Mouse (Mus musculus): ENCODE measurements around the gene Itgb2.

Itgb2 gene

DNA sequence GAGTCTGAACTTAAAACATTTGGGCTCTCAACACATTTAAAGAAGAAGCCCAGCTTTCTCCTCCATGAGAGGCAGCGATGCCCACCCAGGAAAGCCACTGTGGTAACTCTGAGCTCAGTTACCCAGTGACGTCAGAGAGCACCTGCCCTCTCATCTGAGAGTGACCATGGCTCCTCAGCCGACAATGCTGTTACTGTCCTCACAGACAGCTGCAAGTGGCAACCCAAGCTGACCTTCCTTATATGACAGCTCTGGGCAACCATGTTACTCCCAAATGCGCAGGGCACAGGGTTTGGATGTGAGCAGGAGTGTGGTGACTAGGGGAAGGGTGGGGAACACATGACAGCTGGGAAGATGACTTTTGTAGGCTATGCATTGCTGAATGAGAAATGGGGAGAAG, 23.2 kb downstream of the Itgb2 start:
- DNase-seq, result no peak

DNA sequence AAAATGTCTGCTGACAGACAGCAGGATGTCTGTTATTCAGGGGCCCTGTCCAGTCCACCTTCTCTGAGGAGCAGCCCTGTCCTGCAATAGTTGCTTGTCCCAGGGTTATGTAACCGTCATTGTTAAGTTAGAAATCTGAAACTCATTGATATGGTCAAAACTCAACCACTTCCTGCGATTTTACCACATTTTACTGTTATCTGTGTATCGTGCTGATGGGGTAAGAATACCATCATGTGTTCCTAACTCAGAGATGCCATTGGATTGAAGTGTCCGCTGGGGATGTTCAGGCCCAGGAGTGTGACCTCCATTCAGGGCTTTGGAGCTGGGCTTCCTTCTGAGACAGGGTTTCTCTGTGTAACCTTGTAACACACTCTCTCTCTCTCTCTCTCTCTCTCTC, 24.9 kb downstream of the Itgb2 start:
- DNase-seq, result no peak

DNA sequence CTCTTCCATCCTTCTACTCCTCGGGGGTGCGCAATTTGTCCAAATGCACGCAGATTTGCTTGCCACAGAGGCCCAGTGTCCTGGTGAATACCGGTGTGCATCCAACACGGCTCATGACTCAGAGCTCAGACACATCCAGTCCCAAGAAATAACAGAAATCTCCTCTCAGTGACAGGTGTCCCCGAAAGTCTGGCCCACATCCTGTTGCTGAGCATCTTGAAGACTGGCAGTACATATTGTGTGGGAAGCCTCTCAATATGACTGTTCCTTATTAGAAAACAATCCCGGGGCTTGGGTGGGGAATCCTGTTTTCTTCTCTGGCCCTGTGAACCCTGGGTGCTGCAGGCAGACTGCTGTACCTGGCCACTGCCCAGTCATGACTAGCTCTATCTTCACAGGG, 26.6 kb downstream of the Itgb2 start:
- no peak for DNase-seq

GRCm38 (mm10) chr10:77557641-77558040, 27.6 kb downstream of the Itgb2 start:
- no peak for DNase-seq

DNA sequence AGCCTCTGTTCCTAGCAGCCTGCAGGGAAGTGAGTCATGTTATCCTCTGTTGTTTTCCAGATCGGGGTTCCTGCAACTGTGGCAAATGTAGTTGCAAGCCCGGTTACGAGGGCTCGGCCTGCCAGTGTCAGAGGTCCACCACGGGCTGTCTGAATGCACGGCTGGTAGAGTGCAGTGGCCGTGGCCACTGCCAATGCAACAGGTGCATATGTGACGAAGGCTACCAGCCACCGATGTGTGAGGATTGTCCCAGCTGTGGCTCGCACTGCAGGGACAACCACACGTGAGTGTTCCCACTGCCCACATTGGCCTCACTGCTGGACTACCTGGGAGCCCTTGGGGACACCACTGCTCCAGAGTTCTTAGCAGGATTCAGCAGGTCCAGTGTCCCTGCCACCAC, 30.0 kb downstream of the Itgb2 start:
- no peak for DNase-seq

GRCm38 (mm10) chr10:77560830-77561229, 30.8 kb downstream of the Itgb2 start:
- no peak for DNase-seq

DNA sequence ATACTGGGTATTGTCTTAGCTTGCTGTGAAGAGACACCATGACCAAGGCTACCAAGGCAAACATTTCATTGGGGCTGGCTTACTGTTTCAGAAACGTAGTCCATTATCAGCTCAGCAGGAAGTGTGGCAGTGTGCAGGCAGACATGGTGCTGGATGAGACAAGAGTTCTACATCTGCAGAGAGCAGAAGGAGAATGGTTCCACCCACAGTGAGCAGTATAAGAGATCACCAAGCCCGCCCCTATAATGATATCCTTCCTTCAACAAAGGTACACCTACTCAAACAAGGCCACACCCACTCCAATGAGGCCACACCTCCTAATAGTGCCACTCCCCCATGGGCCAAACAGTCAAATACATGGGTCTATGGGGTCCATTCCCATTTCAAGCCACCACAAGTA, 31.5 kb downstream of the Itgb2 start:
- DNase-seq, result no peak

DNA sequence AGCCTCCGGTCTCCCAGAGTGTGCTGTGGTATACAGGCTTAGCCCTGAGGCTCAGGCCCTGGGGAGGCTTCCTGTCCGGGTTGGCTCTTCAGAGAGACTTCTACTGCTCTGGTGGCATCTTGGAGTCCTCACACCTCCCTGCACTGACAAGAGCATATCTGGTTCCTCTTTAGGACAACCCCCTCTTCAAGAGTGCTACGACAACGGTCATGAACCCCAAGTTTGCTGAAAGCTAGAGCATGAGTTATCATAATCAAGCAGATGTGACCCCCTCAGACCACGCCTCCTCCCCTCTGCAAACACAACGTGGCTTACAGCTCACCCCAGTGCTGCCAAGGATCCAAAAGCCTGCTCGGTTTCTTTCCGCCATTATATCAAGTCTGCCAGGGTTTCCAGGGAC, 35.0 kb downstream of the Itgb2 start:
- no peak for DNase-seq

DNA sequence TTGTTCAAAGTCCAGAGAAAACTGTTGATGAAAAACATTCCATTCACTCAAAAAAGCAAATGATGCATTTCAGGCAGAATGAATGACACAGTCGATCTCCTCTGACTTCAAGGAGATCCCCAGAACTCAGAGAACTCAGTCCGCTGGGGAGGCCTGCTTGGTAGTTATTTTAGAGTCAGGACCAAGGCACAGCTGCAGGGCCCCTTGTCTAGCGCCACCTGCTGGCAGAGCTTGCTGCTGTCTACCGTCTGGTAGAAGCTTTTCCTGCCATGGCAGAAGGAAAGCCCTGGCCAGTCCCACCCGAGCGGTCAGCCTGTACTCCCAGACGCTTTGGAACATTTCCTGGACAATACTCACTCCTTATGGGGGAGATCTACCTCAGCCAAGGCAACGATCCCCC, 36.6 kb downstream of the Itgb2 start:
- DNase-seq, result peak; percentile 85

DNA sequence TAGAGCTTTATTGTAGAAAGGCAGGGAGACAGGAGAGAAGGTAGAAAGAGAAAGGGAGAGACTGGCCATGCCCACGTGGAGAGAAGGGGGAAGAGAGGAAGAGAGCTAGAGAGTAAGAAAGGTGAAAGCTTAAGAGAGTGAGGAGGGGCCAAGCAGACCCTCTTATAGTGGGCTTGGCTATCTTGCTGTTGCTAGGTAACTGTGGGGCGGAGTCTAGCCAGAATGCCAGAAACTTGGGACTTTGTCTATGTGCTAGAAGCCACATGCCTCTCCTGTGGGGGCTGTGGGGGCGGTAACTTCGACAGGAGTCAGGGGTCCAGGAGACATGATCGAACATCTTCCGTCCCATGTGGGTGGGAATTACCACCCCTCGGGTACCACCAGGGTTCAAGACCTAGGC, 39.4 kb downstream of the Itgb2 start:
- DNase-seq, result no peak

DNA sequence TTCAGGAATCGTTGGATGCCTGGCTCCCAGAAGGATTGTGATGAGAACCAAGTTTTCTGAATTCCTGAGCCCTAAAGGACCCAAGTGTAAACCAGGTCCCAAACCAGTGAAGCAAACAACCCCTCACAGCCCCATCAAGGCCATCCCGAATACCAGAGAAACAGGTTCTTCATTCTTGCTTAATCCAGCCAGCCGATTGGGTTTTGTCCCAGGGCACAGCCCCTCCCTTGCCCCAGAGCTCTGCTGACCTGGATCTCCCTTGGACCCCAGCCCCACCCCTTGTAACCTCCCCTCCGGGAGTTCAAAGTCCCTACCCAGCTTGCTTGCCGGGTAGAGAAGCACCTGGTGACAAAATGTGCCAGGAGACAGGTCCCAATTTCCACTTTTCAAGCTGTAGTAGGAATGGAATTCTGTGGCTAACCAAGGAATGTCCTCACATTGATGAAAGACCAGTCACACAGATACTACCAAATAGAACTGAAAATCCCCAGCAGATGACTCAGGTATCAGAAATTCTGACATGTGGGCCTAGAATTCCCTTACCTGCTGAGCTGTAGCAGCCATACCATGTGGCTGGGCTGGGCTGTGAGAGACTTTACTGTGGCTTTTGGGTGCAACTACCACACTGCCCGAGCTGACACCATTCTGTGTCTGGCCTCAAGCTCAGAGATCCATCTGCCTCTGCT, 40.1 kb downstream of the Itgb2 start:
- peak; percentile 65 for DNase-seq

DNA sequence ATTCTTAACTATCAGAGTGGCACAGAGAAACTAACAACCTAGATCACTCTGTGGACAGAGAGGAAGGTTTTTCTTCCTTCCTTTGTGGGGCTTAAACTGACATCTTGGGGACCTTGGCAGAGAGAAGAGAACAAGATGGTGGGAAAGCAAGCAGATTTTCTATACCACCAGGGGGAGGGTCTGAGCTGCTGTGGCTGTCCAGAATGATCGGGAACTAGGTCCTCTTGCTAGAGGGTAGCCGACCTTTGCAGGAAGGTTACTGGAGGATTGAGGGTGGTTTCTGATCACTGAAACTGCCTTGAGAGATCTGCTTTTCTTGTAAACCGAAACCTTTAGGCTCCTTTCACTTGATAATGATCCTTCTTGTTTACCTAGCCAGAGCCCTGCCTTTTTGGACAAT, 42.2 kb downstream of the Itgb2 start:
- no peak for DNase-seq

DNA sequence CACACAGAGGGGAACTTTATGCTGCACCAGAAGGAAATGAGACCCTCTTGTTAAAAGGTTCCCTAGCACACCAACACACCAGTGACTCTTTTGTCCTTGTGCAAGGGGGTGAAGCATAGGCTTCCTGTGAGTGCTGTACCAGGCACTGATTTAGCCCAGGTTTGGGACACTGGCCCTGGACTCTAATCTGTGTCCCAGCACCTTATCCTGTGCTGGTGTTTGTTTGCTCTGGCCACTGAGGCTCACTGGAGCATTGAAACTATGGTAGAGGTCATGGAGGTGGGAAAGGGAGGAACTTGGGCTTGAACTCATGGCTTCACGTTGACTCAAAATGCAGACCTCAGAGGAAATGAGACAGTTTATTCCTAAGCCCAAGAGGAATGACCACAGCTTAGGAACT, 43.1 kb downstream of the Itgb2 start:
- DNase-seq, result no peak

DNA sequence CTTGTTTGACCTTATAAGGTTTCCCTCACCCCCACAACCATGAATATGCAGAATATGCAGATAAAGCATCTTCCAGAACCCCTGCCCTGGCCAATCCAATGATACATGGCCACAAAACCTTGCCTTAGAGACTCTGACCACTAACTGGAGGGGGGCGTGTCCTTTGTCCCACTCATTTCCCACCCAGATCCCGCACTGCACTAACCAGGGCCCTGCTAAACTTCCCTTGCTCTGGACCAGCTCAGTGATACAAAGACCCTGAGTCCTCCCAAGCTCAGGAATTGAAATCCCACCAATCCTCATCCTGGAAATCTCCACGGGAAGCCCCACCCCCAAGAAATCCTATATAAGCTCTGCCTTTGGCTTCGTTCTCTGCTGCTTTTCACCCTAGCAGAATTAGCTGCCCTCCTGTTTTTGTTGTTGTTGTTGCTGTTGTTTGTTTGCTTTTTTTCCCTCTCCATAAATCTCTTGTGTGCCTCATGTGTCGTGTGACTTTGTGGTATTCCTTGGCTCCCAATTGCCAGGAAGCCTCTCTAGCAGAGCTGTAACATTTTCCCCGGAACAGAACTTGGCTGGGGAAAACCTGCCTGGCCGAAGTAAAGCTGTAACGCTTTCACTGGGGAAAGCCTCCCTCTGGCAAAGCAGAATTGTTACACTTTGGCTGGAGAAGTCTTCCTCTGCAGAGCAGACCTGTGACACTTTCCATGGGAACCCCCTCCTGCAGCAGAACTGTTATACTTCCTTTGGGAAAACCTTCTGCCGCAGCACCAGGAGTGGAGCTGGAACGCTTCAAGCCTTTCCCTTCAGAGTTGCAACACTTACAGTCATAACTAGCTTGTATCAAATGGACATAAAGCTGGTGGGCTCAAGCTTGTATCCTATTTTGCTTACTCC, 50.2 kb downstream of the Itgb2 start:
- DNase-seq, result no peak

DNA sequence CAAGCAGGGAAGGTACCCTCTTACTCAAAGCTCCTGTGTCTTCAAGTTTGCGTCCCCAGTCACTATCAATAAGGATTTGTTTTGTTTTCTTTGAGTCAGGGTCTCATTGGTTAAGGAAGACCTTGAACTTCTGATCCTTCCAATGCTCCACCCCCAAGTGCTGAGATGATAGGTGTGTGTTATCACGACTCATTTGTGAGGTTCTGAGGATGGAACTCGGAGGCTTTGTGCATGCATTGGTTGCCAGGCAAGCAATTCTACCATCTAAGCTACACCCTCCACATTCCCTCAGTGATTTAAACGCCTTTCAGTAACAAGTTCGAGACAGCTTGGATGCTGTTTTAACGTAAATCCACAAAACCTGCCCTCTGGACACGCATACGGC, 51.0 kb downstream of the Itgb2 start:
- no peak for DNase-seq

GRCm38 (mm10) chr10:77581408-77582284, 51.6 kb downstream of the Itgb2 start, which contains the start of gene Pttg1ip:
Pttg1ip (plus strand) TSS chr10:77581720.
- DNase-seq, result peak; percentile 98

- DNase-seq, result no peak
Measured at GRCm38 (mm10) chr10:77582285-77582618, 52.2 kb downstream of the Itgb2 start.

DNA sequence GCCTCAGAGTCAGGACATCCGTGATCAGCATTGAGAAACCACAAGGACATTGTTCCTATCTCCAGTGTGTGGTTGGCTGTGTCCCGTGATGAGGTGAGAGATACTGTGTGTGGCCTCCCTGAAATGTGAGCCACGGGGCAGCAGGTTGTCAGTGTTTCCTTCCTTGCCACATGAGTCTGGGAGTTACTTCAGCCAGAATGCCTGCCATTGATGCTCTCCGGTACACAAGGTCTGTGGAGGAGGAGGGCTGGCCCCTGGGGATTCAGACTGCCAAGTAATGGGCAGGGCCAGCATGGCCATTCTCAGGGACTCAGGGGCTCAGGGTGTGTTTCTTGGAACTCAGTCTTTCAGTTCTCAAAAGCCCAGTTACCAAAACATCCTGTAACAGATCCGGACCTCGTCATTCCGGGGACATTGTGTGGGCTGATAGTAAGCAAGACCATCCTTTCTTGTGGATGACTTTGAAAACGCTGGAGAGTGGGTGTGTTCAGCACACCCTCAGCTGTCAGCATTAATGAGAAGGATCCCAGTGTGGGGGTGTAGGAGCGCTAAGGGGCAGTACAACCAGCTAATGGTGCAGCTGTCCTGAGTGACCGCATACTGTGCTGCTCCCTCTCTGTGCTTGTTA, 53.9 kb downstream of the Itgb2 start:
- peak; percentile 61 for DNase-seq

GRCm38 (mm10) chr10:77586637-77587036, 56.6 kb downstream of the Itgb2 start:
- no peak for DNase-seq

DNA sequence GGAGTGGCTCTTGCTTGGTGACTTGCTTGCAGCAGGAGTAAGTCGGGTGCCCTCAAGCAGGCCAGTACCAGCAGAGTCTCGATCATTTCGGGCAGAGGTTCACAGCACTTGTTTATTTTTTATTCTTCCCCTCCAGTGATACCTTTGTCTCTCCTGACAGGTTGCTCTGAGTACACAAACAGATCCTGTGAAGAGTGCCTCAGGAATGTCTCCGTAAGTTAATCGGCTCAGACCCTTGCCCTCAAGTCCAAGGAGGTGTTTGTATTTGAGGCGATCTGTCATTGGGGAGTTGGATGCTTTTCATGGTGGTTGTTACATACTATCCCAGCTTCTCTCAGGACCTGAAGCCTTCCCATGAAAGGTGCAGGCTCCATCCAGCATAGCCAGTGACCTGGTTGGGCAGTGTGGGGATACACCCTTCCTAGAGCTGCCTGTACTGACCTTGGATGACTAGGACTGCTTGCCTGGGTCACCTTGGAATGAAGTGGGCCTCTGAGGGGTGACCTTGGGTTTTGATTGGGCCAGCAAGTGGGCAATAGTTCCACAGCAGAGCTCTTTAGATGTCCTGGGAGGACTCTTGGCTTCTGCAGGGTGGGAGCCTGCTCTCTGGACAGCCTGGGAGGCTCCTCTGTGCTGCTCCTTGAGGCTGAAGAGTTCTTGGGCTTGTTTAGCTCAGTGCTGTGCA, 57.2 kb downstream of the Itgb2 start:
- peak; percentile 51 for DNase-seq

- no peak for DNase-seq
Measured at GRCm38 (mm10) chr10:77588036-77588435, 58.0 kb downstream of the Itgb2 start.

GRCm38 (mm10) chr10:77589117-77589516, 59.1 kb downstream of the Itgb2 start:
- DNase-seq, result no peak
